Mouse (Mus musculus): ENCODE measurements around the gene Aagab. TPM values are rescaled to one million over a fixed set of nuclear protein-coding genes. Genes with fewer than 3 reads are reported as not detected.

The Aagab gene
- total RNA-seq, 1 experiment from 2014 or later = 30.7 TPM

DNA sequence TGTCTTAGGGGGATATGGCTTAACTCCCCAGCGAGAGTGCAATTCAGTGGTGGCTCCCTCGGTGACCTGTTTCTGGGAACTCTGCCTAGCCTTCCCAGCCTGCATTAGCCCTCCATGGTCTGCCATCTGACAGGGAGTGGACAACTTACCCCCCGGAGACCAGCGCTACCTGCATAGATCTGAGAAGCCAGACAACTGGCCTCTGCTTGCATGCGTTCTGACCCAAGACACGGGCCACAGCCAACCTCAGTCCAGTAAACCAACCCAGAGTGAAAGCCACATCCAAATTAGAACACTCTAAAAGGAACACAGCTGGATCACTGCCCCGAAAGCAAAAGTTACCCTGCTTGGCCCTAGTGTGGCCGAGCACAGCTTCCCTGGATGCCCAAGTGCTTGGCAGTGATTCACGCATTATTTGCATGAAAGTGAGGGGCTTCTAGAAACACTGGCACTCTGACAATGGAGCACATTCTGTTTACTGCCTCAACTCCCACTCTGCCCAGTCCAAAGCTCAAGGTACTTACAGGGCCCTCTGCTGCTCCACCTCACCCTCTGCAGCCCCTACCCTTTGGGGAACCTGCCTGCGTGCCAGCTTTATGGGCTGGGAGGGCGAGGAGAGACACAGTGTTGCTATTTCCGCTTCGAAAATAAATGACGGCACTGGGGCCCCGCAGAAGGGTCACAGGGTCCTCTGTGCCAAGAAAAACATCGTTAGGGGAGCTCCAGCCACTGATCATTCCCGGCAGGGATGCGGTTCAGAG lies 64.3 kb downstream of the Aagab start:
- no peak for ATAC-seq (replicated peaks; ENCODE audit: low read depth, poor library complexity, severe bottlenecking)

DNA sequence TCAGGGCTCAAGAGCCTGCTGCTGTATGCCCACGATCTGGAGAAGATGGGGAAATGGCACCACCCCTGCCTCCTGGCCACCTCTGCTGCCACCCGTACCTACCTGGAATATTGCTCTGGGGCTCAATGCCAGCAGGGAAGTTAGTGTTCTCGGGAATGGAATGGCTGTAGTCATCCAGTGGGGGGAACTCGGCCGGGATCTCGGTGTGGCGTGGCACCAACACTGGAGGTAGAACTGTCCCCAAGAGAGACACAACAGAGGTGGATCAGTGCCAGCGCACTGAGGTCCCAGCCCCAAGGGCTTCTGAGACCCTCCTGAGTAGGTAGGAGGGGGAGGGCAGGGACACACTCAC lies 64.9 kb downstream of the Aagab start:
- ATAC-seq (replicated peaks; ENCODE audit: low read depth, poor library complexity, severe bottlenecking) = no peak

DNA sequence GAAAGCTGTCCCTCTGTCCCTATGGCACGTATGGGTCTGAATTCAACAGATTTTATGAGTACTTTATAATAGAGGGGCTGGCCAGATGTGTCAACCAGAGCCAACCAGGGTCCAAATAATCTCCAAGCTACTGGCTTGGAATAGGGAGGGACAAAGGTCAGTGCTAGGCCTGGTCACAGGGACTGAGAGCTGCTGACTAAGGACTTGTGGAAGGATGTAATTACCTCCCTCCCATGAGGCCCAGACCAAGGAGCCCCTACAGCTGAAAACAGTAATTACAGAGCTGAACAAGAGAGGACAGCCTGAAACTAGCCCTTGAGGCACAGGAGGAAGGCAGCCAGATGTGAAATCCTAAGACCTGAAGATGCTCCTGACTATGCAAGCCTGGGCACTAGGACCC lies 66.2 kb downstream of the Aagab start:
- no peak for ATAC-seq (replicated peaks; ENCODE audit: low read depth, poor library complexity, severe bottlenecking)

GRCm38 (mm10) chr9:63669816-63670215 lies 67.4 kb downstream of the Aagab start:
- no peak for ATAC-seq (replicated peaks; ENCODE audit: low read depth, poor library complexity, severe bottlenecking)

DNA sequence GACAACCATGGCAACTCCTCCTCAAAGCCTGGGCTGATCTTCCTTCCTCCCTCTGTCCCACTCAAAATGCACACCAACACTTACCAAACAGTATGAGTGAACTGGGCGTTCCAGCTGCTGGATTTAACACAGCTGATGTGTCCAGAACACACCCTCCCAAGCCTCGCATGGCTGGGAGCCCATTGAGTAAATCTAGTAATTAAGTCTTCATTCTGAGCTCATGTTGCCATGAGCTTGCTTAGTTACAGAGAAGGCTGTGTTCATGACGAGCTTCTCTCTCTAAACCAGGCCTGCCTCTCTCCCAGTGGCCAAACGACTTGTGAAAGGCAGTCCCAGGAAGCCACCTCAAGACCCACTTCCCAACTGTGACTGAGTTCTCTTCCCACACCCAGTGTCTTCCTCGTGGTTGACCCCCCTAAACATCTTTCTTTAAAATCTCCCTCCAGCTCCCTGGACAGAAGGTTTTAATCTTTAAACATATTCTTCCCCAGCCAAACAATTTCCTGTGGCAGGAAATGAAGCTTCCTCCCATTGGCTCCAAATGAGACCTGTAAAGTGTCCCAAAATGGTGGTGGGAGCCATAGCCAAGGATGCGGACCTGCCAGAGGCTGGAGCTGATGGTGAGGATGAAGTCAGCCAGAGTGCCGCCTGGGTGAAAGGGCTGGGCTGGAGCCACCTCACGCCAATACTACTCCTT lies 70.5 kb downstream of the Aagab start:
- ATAC-seq (replicated peaks; ENCODE audit: low read depth, poor library complexity, severe bottlenecking) = peak; percentile 45; the same call in 1 of the 2 replicates

DNA sequence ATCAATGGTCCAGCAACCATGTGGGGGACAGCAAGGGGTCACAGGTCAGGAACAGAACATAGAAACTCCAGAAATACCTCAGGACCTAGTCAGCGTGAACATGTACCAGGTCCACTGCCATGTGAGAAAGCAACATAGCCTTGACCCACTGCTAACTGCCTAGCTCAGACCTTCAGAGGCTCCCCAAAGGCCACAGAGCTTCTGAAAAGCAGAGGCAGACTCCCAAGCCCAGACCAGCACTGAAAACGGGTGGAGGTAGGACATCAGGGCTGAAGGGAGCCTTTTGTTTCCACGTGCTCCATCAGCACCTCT lies 71.0 kb downstream of the Aagab start:
- no peak for ATAC-seq (replicated peaks; ENCODE audit: low read depth, poor library complexity, severe bottlenecking)

GRCm38 (mm10) chr9:63674613-63675012 lies 72.2 kb downstream of the Aagab start:
- no peak for ATAC-seq (replicated peaks; ENCODE audit: low read depth, poor library complexity, severe bottlenecking)

- ATAC-seq (replicated peaks; ENCODE audit: low read depth, poor library complexity, severe bottlenecking) = no peak
These were observed 75.2 kb downstream of the Aagab start for GRCm38 (mm10) chr9:63677621-63678020.

DNA sequence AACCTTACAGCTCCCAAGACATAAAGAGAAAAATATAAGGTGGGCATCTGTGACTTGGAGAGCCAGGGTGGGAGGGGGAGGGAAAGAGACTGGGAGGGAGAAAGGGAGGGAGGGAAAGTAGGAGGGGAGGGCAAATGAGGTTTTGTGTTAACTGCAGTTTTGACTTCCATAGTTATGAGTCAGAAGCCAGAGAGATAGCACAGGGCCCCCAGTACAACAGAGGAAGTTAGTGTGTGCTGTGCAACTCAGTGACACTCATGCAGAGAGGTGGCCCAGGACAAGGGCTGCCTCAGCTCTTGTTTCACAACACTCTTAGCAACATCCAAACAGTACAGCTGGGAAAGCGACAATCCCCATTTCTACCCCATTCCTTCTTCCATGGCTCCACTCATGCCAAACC lies 75.6 kb downstream of the Aagab start:
- ATAC-seq (replicated peaks; ENCODE audit: low read depth, poor library complexity, severe bottlenecking) = peak; percentile 80

DNA sequence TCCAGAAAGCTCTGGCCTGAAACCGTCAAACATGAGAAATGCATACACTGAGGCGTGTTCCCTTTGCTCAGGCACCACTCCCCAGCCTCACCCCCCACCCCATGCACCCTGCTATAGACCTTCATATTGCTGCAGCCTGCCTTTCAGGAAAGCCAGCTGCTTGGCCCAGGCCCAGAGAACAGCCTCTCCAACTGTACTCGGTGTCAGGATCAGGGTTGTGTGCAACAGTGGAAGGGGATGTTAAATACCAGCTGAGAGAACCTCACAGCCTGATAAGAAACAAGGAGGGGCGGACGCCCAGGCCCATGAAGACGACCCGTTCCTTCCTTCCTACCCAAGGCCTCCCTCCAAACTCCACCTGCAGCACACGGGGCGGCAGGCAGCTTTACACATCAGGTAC lies 79.8 kb downstream of the Aagab start:
- ATAC-seq (replicated peaks; ENCODE audit: low read depth, poor library complexity, severe bottlenecking) = peak; percentile 63

DNA sequence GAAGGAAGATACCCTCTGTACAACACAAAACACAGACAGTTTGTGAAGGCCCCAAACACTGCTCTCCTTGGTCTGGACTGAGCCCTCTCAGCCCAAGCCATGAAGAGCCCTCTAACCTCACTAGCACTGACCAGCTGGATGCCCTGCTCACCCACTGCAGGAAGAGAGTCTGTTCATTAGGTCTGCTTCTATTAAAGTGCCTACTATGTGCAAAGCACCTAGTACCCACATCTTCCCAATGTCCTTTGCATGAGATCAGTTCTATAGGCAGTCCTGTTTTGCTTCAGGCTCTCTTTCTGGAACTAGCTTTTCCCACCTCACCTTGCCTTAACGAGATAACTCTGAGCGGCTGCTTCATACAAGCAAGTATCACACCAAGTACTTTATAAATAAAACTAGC lies 80.5 kb downstream of the Aagab start:
- no peak for ATAC-seq (replicated peaks; ENCODE audit: low read depth, poor library complexity, severe bottlenecking)

DNA sequence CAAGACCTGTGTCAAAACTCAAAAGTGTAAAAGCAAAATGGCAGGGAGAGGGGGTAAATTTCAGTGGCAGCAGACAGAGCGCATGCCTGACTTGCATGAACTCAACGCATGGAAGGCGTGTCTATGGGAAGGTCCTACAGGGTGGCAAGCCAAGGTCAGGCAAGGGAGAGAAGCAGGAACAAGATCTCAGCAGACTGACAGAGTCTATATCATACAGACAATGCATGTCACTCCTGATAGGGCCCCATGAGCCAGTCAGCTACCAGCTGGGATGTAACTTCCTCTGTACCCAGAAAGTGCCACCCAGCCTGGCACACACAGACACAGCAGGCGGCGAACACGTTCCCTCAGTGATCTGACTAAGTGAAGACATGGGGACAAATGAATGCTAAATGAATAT lies 81.8 kb downstream of the Aagab start:
- ATAC-seq (replicated peaks; ENCODE audit: low read depth, poor library complexity, severe bottlenecking) = peak; percentile 68

GRCm38 (mm10) chr9:63685352-63685751 lies 82.9 kb downstream of the Aagab start:
- ATAC-seq (replicated peaks; ENCODE audit: low read depth, poor library complexity, severe bottlenecking) = no peak

DNA sequence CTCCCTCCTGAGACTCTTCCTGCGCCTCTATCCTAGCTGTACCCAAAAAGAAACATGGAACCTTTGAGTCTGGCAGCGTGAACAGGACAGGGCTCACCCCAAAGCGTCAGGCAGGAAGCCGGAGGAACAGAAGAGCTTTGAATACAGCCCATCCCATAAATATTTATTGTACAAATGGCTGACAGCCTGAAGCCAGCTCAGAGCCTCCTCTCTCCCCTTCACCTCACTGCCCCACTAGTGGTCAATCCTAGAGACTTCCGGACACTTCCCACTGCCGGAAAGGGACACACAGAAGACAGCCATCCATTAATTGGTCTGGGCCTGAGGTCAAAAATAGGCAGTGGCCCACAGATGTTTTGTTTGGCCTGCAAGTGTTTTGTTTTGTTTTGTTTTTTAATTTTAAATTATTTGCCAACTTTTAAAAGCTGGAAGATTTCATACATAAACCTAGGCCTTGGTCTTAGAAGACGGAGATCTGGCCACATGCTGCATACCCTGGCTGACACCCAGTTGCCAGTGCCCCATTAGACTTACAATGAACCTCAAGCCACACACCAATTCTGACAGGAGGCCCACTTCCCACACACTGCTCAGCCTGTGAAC lies 85.1 kb downstream of the Aagab start:
- no peak for ATAC-seq (replicated peaks; ENCODE audit: low read depth, poor library complexity, severe bottlenecking)

- no peak for ATAC-seq (replicated peaks; ENCODE audit: low read depth, poor library complexity, severe bottlenecking)
These were observed 88.1 kb downstream of the Aagab start for GRCm38 (mm10) chr9:63690511-63690910.

DNA sequence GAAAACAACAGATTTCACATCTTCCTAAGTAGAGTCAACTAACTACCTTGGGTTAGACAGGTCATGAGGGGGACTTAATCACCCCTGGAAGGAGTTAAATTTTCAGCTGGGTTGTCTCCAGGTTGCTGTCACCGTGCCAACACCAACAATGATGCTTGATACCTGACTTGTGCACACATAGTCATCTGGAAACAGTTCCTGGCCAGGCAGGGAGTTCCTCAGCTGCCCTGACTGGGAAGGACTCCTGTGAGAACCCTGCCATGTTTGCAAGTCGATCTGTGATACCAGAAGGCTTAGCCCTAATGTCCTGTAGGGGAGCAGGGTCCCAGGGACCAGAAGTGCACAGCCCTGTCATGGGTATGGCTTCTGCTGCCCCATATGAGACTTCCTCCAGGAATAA lies 89.5 kb downstream of the Aagab start:
- ATAC-seq (replicated peaks; ENCODE audit: low read depth, poor library complexity, severe bottlenecking) = no peak

Other genes starting within 250 kb of the Aagab start
- gene Map2k5, start 224.8 kb upstream of the Aagab start, total RNA-seq (2017) = 19.2 and 20.7 TPM in 2 replicates
- gene 2300009A05Rik, start 203.4 kb upstream of the Aagab start, total RNA-seq (2017) = 3.8 and 9.1 TPM in 2 replicates
- gene Iqch, start 167 bp upstream of the Aagab start, total RNA-seq (2017) = 0.09 TPM in 1 of 2 replicates, not detected in the other
- gene Smad3, start 155.3 kb downstream of the Aagab start, total RNA-seq (2017) = 19.2 and 39.1 TPM in 2 replicates